Mouse (Mus musculus) B cell, adult 67 days (primary cell): Measurements from ENCODE around the gene Syce1. TPM values are rescaled to one million over a fixed set of nuclear protein-coding genes. Genes with fewer than 3 reads are reported as not detected.

Source experiments
- total RNA-seq, 2 experiments: library from RNA; stranded (reverse); gene quantifications; 4 replicates each; pipeline ENCODE4 v1.2.4; 2023

Gene Syce1
- total RNA-seq: not detected

DNA sequence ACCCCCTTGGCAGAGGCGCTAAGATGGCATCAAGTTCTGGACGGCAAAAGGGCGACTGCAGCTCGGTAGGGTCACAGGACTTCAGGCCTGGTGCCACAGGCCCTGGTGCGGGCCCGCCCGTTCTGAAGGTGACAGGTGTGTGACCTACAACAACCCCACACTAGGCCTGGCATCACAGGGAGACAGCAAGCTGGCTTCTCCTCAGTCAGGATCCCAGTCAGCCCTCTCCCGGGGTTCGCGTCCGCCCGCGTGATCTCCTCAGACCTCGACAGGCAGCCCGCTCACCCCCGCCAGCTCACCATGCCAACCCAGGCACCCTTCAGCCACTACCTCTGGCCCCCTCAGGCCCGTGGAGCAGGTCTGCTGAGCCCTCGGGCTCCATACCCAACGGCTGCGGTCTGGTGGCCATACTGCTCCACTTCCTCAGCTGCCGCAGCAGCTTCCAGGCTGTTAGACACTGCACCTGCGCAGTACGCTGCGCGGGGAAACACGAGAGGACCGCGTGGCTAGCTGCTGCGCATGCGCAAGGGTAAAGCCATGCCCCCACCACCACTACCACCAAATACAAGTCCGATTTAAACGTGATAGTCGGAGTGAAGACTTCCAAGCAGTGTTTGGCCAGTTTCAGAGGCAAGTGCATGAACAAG lies at the start of gene Syce1:
Gene Syce1 (minus strand): TSS at position 447 of the 647 bp plus-strand sequence.

DNA sequence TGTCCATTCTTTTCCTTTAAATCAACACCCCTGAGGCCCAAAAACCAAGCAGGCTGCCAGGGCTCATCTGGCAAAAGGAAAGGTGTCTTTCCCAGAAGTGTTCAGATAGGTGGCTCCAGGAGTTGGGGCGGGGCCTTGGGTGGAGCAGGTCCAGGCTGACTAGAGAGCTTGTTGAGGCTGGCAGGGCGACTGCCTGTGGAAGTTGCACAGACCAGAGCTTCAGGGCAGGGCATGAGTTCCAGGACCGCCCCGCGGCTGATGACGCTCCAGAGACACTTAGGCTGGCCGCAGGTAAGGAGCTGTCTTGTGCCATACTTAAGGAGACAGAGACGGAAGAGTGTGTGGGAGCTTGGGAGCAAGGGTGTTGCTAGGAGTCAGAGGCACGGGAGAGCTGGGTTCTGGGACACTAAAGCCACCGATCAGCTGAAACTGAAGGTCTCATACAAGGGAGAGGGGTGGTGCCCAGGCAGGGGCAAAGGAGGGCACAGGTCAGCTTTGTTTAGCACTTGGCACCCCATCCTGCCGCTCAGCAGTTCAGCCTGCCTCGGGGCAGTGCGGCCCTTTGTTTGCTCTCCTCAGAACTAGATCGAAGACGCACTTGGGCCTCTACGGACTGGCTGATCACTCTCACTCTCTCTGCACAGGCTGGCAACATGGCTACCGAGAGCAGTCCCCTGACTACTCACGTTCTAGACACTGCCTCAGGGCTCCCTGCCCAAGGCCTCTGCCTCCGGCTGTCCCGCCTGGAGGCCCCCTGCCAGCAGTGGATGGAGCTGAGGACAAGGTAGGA lies 47.5 kb upstream of the Syce1 start, which contains the start of gene Urah:
Gene Urah (plus strand): TSS at position 51 of the 790 bp plus-strand sequence.

DNA sequence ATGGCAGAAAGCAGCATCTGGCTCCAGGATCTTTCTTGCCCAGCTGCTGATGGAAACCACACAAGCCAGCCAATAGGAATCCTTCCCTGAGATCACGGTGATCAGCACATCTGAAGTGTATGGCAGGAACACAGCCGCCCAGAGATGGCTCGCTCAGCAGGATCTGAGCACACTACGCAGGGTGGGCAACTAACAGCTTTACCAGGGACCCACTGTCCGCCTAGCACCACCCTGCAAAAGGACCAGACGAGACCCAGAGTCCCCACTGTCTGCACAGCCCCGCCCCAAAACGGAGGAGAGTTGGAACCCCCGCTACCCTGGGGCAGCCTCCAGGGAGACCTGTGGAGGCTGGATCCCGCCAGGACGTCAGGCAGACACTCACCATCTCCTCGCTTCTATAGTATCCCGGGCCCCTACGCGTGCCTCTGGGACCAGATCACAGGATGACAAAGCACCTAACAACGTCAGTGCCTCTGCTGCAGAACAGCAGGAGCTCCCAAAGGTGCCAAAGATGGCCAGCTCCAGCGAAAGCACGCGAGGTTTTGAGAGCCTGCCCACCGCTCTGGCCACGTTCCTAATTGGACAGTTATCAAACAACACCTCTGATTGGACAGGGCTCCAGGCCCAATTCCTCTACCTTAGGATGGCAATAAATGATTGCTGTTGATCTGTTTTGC lies 34.1 kb upstream of the Syce1 start, which contains the start of gene Zfp941:
Gene Zfp941 (minus strand): TSS at position 526 of the 677 bp plus-strand sequence.

DNA sequence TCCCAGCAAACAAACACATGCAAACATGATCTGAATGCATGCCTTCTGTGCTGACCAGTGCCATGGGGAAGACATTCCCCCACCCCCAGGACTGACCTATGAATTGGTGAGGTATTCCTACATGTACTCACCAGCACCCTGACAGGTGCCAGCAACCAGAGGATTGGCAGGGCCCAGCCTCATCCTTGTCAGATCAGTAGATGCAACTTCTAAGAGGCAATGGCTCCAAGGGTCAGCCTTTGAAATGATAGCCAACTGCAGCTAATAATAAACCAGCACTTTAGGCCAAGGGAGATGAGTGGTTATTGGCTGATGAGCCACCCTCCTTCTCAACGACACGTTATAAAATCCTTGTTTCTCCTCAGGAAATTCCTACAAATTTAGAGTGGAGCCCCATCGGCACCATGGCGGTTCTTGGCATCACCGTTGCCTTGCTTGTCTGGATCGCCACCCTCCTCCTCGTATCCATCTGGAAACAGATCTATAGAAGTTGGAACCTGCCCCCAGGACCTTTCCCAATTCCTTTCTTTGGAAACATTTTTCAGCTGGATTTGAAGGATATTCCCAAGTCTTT lies 24.1 kb downstream of the Syce1 start, which contains the start of gene Cyp2e1:
Gene Cyp2e1 (plus strand): TSS at position 293 of the 574 bp plus-strand sequence.

Other genes with a start within 250 kb of the Syce1 start
- not detected for gene Olfr538, start 220.0 kb downstream of the Syce1 start, total RNA-seq
- gene Olfr46, start 186.6 kb downstream of the Syce1 start, total RNA-seq: not detected
- not detected for gene Olfr61, start 158.9 kb downstream of the Syce1 start, total RNA-seq
- gene Olfr53, start 141.4 kb downstream of the Syce1 start, total RNA-seq: not detected
- not detected for gene Olfr539, start 127.9 kb downstream of the Syce1 start, total RNA-seq
- not detected for gene Olfr45, start 105.9 kb downstream of the Syce1 start, total RNA-seq
- not detected for gene Olfr541, start 90.6 kb downstream of the Syce1 start, total RNA-seq
- gene Cyp2e1, start 24.1 kb downstream of the Syce1 start, total RNA-seq: not detected
- under 1 TPM in 1 of 2 experiments, not detected in 1; 0.15 TPM for gene Zfp941, start 34.3 kb upstream of the Syce1 start, total RNA-seq
- gene Urah, start 47.2 kb upstream of the Syce1 start, total RNA-seq: not detected
- gene Scgb1c1, start 57.7 kb upstream of the Syce1 start, total RNA-seq: not detected
- gene Odf3, start 60.0 kb upstream of the Syce1 start, total RNA-seq: not detected
- not detected for gene Gm45785, start 68.5 kb upstream of the Syce1 start, total RNA-seq
- gene Ric8a, start 69.1 kb upstream of the Syce1 start, total RNA-seq: 100 to 1,000 TPM; 112 to 126 TPM
- 10 to 100 TPM; 22.5 to 22.8 TPM for gene Bet1l, start 69.7 kb upstream of the Syce1 start, total RNA-seq
- gene Psmd13, start 94.1 kb upstream of the Syce1 start, total RNA-seq: 10 to 100 TPM; 79.6 to 82.9 TPM
- gene Sirt3, start 94.5 kb upstream of the Syce1 start, total RNA-seq: 10 to 100 TPM; 10.8 to 12.7 TPM
- gene Cox8b, start 112.6 kb upstream of the Syce1 start, total RNA-seq: not detected
- not detected for gene Nlrp6, start 133.1 kb upstream of the Syce1 start, total RNA-seq
- gene Pgghg, start 153.5 kb upstream of the Syce1 start, total RNA-seq: 10 to 100 TPM; 20.9 to 22.3 TPM
- gene Ifitm5, start 162.4 kb upstream of the Syce1 start, total RNA-seq: not detected
- gene Gm45717, start 168.1 kb upstream of the Syce1 start, total RNA-seq: not detected
- gene Ifitm2, start 168.1 kb upstream of the Syce1 start, total RNA-seq: 10 to 100 TPM; 14.7 to 16.9 TPM
- gene Ifitm1, start 179.4 kb upstream of the Syce1 start, total RNA-seq: 1 to 10 TPM in 1 of 2 experiments, not detected in 1; 1.1 TPM
- 1 to 10 TPM; 2.1 to 4.4 TPM for gene Ifitm3, start 222.9 kb upstream of the Syce1 start, total RNA-seq
- gene Ifitm6, start 230.1 kb upstream of the Syce1 start, total RNA-seq: not detected
- not detected for gene Gm17387, start 241.3 kb upstream of the Syce1 start, total RNA-seq